Mouse (Mus musculus) liver, postnatal 0 days (tissue): Measurements from ENCODE around the gene Eef1a2. TPM values are rescaled to one million over a fixed set of nuclear protein-coding genes. Genes with fewer than 3 reads are reported as not detected.

Experiments
- ATAC-seq: fragments of 200-750 bp; cut with Nextera tagmentation; 2 replicates; pipeline ENCODE4 v1.8.0; 2017; ENCODE audit warnings: mild to moderate bottlenecking, moderate library complexity
- DNase-seq: peaks from one replicate; pipeline ENCODE4 v3.0.0-alpha.2; 2016
- H3K27ac ChIP-seq: fragments of 300-500 bp; sonication (generic); 2 replicates; pipeline ENCODE4 v1.5.1; 2014; ENCODE audit warnings: antibody characterized with exemption, moderate library complexity, mild to moderate bottlenecking, low read depth
- H3K27me3 ChIP-seq: fragments of 300-500 bp; sonication (generic); 2 replicates; pipeline ENCODE4 v1.6.1; 2014; ENCODE audit warnings: low read length, control low read depth, mixed read lengths; ENCODE audit not compliant: insufficient read depth
- H3K36me3 ChIP-seq: fragments of 300-500 bp; sonication (generic); replicated peaks from 2 replicates; pipeline ENCODE4 v1.6.1; 2014; ENCODE audit warnings: mild to moderate bottlenecking, control low read depth, low read length, moderate library complexity, mixed read lengths; ENCODE audit not compliant: insufficient read depth
- H3K4me1 ChIP-seq: fragments of 300-500 bp; sonication (generic); 2 replicates; pipeline ENCODE4 v1.6.1; 2014; ENCODE audit warnings: antibody characterized with exemption, mild to moderate bottlenecking, control low read depth; ENCODE audit not compliant: insufficient read depth
- H3K4me2 ChIP-seq: fragments of 300-500 bp; sonication (generic); 2 replicates; pipeline ENCODE4 v1.6.1; 2014; ENCODE audit warnings: low read depth, mild to moderate bottlenecking, low read length, moderate library complexity, mixed read lengths
- H3K4me3 ChIP-seq: fragments of 300-500 bp; sonication (generic); 2 replicates; pipeline ENCODE4 v1.5.1; 2014; ENCODE audit warnings: low read depth, low read length
- H3K9ac ChIP-seq: fragments of 300-500 bp; sonication (generic); replicated peaks from 2 replicates; pipeline ENCODE4 v1.6.1; 2014; ENCODE audit warnings: mild to moderate bottlenecking, moderate library complexity
- H3K9me3 ChIP-seq: fragments of 300-500 bp; sonication (generic); 2 replicates; pipeline ENCODE4 v1.6.1; 2016; ENCODE audit warnings: mild to moderate bottlenecking, control low read depth, low read length, mixed read lengths
- CTCF ChIP-seq: sonication (generic); IDR thresholded peaks from 2 replicates; pipeline ENCODE4 v1.5.1; 2016; ENCODE audit warnings: antibody characterized with exemption, low read depth
- EP300 ChIP-seq: IDR thresholded peaks from 2 replicates; pipeline ENCODE4 v1.6.1; 2016; ENCODE audit warnings: antibody characterized with exemption, low read depth, mild to moderate bottlenecking
- WGBS: fragments of 180-500 bp; shearing (Covaris S2); extraction: QIAGEN DNeasy Blood & Tissue Kit; methylation state at CpG from one replicate; pipeline ENCODE4 v1.1.7; 2014; ENCODE audit not compliant: insufficient replicate concordance; 5-methylcytosine and 5-hydroxymethylcytosine counted together
- polyA plus RNA-seq: library from polyadenylated mRNA; unstranded; fragments of >200 nt; fragmentation: Nextera tagmentation; extraction: Ambion mirVana; gene quantifications from 2 replicates; pipeline ENCODE4 v1.2.1, GENCODE M21; 2015

Gene Eef1a2
- polyA plus RNA-seq, 1 experiment from 2014 or later = not detected

DNA sequence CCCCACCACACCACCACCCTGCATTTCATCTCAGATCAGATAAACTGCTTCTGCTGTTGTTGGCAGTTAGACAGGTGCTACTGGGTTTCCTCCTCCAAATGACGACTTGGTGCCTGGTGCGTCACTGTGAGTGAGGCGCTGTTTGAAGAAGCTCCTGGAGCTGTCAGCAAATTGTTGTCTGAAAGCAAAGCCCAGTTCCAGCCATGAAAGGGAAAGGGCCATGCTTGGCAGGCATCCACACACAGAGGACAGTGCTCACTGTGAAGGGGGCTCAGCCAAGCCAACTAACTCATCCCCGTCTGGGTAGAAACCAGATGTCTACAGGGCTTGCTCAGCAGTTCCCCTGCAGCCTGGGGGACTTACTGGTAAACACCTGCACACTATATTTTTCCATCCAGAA is 27.9 kb downstream of the Eef1a2 start:
- TF ChIP-seq CTCF (no peak), EP300 (no peak)
- Histone ChIP-seq H3K4me1 (no peaks in the 10 kb centered on the region), H3K4me2 (no peak overlapping the region), H3K36me3 (no peaks in the 10 kb centered on the region), H3K27me3 (peaks cover 12% of the 10 kb centered on the region), H3K9ac (no peak overlapping the region), H3K9me3 (no peaks in the 10 kb centered on the region), H3K27ac (no peak overlapping the region), H3K4me3 (no peak overlapping the region)
- ATAC-seq (no peak), DNase-seq (no peak)
- WGBS = 71% methylated on average over 4 of the region's 4 CpGs

DNA sequence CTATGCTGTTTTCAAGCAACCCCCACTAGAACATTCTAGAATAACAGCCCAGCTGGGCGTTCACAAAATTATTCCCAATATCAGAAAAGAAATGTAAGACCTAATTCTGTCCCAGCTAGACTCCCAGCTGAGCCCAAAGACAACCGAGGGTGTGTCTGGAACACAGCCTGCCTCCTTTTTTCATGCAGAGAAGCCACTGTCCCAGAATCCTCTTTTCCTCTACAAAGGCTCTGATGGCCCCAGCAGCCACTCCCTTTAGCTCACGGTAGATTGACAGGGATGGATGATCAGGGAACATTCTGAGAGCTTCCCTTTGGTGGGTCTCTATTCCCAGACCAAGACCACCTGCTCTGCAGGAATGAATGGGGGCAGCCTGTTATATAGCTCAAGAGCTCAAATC is 29.0 kb downstream of the Eef1a2 start:
- Histone ChIP-seq H3K4me3 (no peak overlapping the region), H3K9ac (no peak overlapping the region), H3K27ac (no peak overlapping the region), H3K9me3 (no peaks in the 10 kb centered on the region), H3K27me3 (peaks cover under 1% of the 10 kb centered on the region; the same call in 1 of the 2 replicates), H3K4me1 (no peaks in the 10 kb centered on the region), H3K4me2 (no peak overlapping the region), H3K36me3 (no peaks in the 10 kb centered on the region)
- no peak for DNase-seq
- TF ChIP-seq EP300 (no peak), CTCF (no peak)
- ATAC-seq = no peak
- WGBS = 30% methylated on average over 3 of the region's 3 CpGs

DNA sequence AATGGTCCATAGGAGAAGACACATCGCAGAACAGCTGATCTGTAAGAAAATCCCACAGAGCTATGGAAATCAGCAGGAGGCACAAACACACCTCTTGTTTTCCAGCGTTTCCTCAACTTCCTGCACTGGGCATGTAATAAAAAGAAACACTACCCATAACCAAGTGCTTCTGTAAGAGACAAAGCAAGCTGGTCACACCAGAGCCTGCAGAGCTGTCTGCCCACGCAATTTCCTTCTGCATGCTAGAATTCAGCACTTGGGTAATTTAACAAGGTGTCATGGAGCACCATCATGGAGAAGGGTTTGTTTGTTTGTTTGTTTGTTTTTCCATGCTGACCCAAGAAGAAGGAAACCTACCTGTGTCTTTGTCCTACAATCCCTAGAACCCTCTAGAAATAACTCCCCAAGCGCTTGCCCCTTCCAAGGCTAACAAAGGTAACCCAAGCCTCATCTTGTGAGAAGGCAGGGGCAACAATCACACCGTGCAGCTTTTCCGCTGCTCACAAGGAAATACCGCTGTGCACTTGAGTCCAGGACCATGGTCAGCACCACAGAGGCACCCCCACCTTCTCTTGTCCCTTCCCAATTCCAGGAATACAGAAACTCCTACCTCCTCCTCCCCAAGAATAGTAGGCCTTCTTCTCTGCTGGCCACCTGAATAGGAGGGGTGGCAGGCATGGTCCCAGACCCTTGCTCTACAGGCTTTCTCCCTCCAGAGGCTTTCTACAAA is 30.9 kb downstream of the Eef1a2 start:
- no peaks in the 10 kb centered on the region for H3K9me3 ChIP-seq
- ATAC-seq = no peak
- 37% methylated on average over 7 of the region's 7 CpGs for WGBS
- no peaks in the 10 kb centered on the region for H3K4me1 ChIP-seq
- H3K4me3 ChIP-seq = no peak overlapping the region
- no peak overlapping the region for H3K9ac ChIP-seq
- TF ChIP-seq EP300 = no peak
- no peaks in the 10 kb centered on the region for H3K36me3 ChIP-seq
- no peaks in the 10 kb centered on the region for H3K27me3 ChIP-seq
- no peak overlapping the region for H3K27ac ChIP-seq
- no peak overlapping the region for H3K4me2 ChIP-seq
- DNase-seq = no peak

DNA sequence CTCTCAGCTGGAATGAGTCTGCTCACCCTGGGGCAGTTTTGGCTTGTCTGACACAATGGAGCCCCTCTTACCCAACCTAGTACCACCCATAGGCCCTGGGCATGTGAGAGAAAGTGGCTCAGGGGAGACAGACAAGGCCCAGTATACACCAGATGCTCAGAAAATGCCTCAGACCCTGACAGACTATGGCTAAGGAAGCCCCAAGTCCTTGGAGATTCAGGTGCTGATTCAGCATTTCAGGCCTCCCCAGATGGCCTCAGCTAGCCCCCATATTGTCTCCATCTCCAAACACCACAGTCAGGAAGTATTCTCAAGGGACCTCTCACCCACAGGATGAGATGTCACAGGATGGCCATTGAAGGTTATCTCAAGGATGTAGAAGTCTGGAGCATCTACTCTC is 34.2 kb downstream of the Eef1a2 start:
- TF ChIP-seq EP300 = no peak
- TF ChIP-seq CTCF = no peak

DNA sequence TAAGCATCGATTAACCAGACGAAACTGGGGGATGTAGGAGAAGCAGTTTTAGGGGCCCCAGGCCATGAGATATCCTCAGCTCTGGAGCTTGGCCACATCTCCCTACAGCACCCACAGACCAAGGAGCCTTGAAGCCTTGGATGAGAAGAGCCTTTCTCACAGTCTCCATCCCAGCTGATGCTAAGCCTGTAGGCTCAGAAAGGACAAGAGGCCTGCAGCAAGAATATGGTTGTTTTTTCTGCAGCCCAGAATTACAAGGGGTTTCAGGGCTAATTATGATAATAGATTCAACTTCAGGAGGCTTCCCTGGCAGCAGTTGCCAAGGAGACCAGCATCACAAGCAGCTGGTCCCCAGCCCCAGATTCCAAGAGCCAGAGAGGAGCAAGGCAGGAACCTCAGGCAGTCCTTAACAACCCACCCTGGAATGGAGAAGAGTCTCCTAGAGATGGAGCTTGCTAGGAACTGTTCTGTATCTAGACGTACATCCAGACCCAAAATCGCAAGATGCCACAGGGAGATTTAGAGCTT is 35.8 kb downstream of the Eef1a2 start:
- DNase-seq (no peak), ATAC-seq (no peak)
- no peaks in the 10 kb centered on the region for H3K9me3 ChIP-seq
- H3K4me1 ChIP-seq = no peaks in the 10 kb centered on the region
- H3K9ac ChIP-seq = no peak overlapping the region
- no peak overlapping the region for H3K27ac ChIP-seq
- WGBS = 69% methylated on average over 4 of the region's 4 CpGs
- no peak overlapping the region for H3K4me2 ChIP-seq
- no peak overlapping the region for H3K4me3 ChIP-seq
- TF ChIP-seq CTCF (no peak), EP300 (no peak)
- no peaks in the 10 kb centered on the region for H3K36me3 ChIP-seq
- no peaks in the 10 kb centered on the region for H3K27me3 ChIP-seq

More for the DNA sequence above, 34.2 kb downstream of the Eef1a2 start:
- Histone ChIP-seq H3K9ac (no peak overlapping the region), H3K4me3 (no peak overlapping the region), H3K27ac (no peak overlapping the region), H3K9me3 (no peaks in the 10 kb centered on the region), H3K4me2 (no peak overlapping the region), H3K36me3 (no peaks in the 10 kb centered on the region), H3K4me1 (no peaks in the 10 kb centered on the region), H3K27me3 (no peaks in the 10 kb centered on the region)
- DNase-seq (no peak), ATAC-seq (no peak)

DNA sequence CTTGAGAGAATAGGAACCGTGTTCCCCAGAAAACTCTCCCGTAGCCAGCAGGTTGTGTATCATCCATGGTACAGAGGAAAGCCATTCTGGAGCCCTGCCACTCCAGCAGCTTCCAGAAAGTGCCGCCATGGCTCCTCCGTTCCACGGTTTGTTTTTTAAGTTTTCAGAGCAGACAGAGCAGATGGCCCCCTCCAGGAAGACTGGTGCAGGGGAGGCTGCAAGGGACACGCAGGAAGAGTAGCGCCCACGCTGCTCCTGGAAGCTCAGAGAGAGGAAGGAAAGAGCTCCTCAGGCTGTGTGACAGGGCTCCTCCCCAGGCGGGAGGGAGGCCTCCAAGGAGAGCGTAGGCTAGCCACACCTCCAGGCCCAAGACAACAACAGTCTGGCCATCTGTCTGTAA is 36.9 kb downstream of the Eef1a2 start:
- Histone ChIP-seq H3K27me3 (no peaks in the 10 kb centered on the region), H3K9me3 (no peaks in the 10 kb centered on the region), H3K4me3 (no peak overlapping the region), H3K36me3 (no peaks in the 10 kb centered on the region), H3K4me2 (no peak overlapping the region), H3K4me1 (no peaks in the 10 kb centered on the region), H3K27ac (no peak overlapping the region), H3K9ac (no peak overlapping the region)
- 24% methylated on average over 10 of the region's 10 CpGs for WGBS
- no peak for DNase-seq
- TF ChIP-seq CTCF = no peak
- TF ChIP-seq EP300 = no peak
- no peak for ATAC-seq

DNA sequence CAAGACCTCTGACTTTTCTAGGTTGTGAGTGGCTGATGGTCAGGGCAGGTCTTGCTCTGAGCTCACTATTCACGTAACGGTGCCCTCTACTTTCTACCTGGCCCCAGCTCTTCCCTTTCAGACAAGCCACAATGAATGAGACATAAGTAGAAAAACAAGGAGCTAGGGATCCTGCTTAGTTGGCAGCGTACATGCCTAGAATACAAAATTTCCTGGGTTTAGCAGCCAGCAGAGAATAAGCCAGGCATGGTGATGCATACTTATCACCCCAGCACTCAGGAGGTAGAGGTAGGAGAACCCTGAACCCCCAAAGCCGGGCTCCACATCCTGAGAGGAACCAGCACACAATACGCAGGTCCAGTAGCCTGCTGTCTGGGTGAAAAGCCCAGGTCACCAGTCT is 40.4 kb downstream of the Eef1a2 start:
- no peaks in the 10 kb centered on the region for H3K36me3 ChIP-seq
- H3K9me3 ChIP-seq = no peaks in the 10 kb centered on the region
- 68% methylated on average over 5 of the region's 5 CpGs for WGBS
- DNase-seq = no peak
- H3K27ac ChIP-seq = no peak overlapping the region
- no peak for TF ChIP-seq EP300
- TF ChIP-seq CTCF = no peak
- no peaks in the 10 kb centered on the region for H3K4me1 ChIP-seq
- H3K27me3 ChIP-seq = no peaks in the 10 kb centered on the region
- ATAC-seq = no peak
- no peak overlapping the region for H3K4me2 ChIP-seq
- H3K4me3 ChIP-seq = no peak overlapping the region
- H3K9ac ChIP-seq = no peak overlapping the region
